Comparison of ENCODE assay signal across 9 mouse cellular contexts in the genomic region with DNA sequence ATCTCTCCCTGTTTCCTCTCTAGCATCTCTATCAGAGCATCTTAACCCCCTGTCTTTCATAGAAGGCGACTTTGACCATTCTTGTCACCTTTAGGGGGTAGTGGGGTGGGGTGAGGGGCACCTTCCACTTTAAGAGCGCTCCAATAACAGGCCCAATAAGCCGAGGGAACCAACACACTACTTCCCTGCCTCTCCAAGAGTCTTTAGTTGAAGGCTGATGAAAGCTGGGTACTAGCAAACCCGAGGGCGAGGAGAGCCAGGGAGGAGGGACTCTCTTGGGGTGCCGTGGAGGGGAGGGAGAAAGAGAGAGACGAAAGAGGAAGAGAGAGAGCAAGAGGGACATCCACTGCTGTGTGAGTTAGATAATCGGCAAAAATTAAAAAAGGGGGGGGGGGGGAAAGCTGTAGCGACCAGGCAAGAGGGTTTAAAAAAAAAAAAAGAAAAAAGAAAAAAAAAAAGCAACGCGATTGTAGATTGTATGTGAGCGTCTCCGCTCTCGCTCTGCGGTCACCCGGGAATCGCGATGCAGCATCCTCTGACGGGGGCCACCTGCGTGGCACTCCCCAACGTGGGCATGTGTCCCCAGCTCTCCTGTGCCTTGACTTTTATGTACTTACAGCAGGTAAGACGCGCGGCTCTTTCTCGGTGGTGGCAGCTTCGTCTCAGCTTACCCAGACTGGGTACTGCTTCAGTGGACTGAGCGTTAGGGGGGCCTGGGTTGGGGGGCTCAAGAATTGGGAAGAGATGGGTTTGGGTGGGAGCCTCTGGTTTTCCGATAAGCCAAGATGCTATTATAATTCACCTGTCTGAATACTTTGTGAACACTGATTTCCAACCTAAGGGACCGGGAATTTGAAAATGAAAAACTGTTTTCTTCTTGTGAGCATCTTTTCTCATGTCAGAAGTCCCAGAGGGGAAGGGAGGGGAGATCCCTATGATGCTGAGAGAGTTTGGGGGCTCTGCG.
A peak's percentile ranks its signal among the peaks of the same experiment; 100 is the strongest.
DNase-seq lines count a peak whose midpoint lies in the region; ATAC-seq and TF ChIP-seq lines count a peak whose summit lies in the region.
"Had no signal": no experiment of that assay in that cellular context is flagged by ENCODE, and none has a peak within 500 bp of the region (broad histone marks: within the 10 kb centered on the region; RNA-seq: fewer than 3 reads in every experiment).

No protein-coding gene starts in this region.

- H3K4me3 ChIP-seq in gastrocnemius, adult 2 months: peak overlapping the region; percentile 58
- no peak overlapping the region for H3K4me3 ChIP-seq in C2C12 (ENCODE audit: insufficient read depth, poor library complexity, severe bottlenecking)
- peak overlapping the region; percentile 52 for H3K4me3 ChIP-seq in forebrain, embryonic 10.5 days
- peak overlapping the region; percentile 7; the same call in 1 of the 2 replicates for H3K4me3 ChIP-seq in limb, embryonic 11.5 days (ENCODE audit: low read depth, low read length)
- H3K4me3 ChIP-seq in stomach, postnatal 0 days (ENCODE audit: low read depth, low read length): peak overlapping the region; percentile 8; the same call in 1 of the 2 replicates

- H3K79me2 ChIP-seq in C2C12 (ENCODE audit: control insufficient read depth, insufficient read depth): no peaks in the 10 kb centered on the region

- WGBS in forebrain, embryonic 10.5 days: under 1% methylated on average over 29 of the region's 30 CpGs
- WGBS in limb, embryonic 11.5 days: 2% methylated on average over 29 of the region's 30 CpGs
- WGBS in stomach, postnatal 0 days: 3% methylated on average over 29 of the region's 30 CpGs

- H3K4me2 ChIP-seq in limb, embryonic 11.5 days (ENCODE audit: low read depth, severe bottlenecking): peak overlapping the region; percentile 46
- H3K4me2 ChIP-seq in stomach, postnatal 0 days (replicated peaks; ENCODE audit: low read depth): peak overlapping the region; percentile 23; the same call in 1 of the 2 replicates

- TF ChIP-seq EP300 in stomach, postnatal 0 days (optimal IDR thresholded peaks at IDR 0.05): no peak

- ATAC-seq in limb, embryonic 11.5 days (ENCODE audit: insufficient number of reproducible peaks, low FRiP score, low TSS enrichment, low read depth): 0 out of 2 replicates have a peak, but pooled peaks have one; percentile 54
- ATAC-seq in stomach, postnatal 0 days (ENCODE audit: low FRiP score, low TSS enrichment): no peak

- no peaks in the 10 kb centered on the region for H3K36me3 ChIP-seq in C2C12 (ENCODE audit: control insufficient read depth, insufficient read depth)
- no peaks in the 10 kb centered on the region for H3K36me3 ChIP-seq in forebrain, embryonic 10.5 days (replicated peaks)
- H3K36me3 ChIP-seq in limb, embryonic 11.5 days (ENCODE audit: control insufficient read depth, insufficient read depth, low read length): no peaks in the 10 kb centered on the region
- H3K36me3 ChIP-seq in stomach, postnatal 0 days (ENCODE audit: control insufficient read depth, insufficient read depth, low read length): no peaks in the 10 kb centered on the region

- no peak for DNase-seq in gastrocnemius, adult 2 months
- no peak for DNase-seq in gastrocnemius, postnatal 14 days
- DNase-seq in forebrain, embryonic 10.5 days (ENCODE audit: extremely low spot score, low spot score): peak; percentile 19
- DNase-seq in limb, embryonic 11.5 days (ENCODE audit: low spot score): peak; percentile 30
- no peak for DNase-seq in stomach, postnatal 0 days (ENCODE audit: low spot score)
- no peak for DNase-seq in testis, postnatal 14 days (ENCODE audit: low spot score)
- no peak for DNase-seq in layer of hippocampus, postnatal 25 days (ENCODE audit: extremely low spot score in 1 of 2, low spot score in 1 of 2)

- intact Hi-C loops in gastrocnemius, adult 2 months (cut with DNase I): no loop called here
- intact Hi-C loops in gastrocnemius, postnatal 14 days (cut with DNase I; ENCODE audit: low total_unique reads): no loop called here

- no peak for TF ChIP-seq CTCF in gastrocnemius, adult 2 months (IDR thresholded peaks at IDR 0.05)
- no peak for TF ChIP-seq CTCF in C2C12 (IDR thresholded peaks at IDR 0.05; ENCODE audit: control insufficient read depth, insufficient read depth, insufficient read length)
- no peak for TF ChIP-seq CTCF in stomach, postnatal 0 days (IDR thresholded peaks at IDR 0.05; ENCODE audit: low read depth)

- H3K9me3 ChIP-seq in forebrain, embryonic 10.5 days: no peaks in the 10 kb centered on the region
- H3K9me3 ChIP-seq in limb, embryonic 11.5 days (ENCODE audit: control insufficient read depth, low read length): no peaks in the 10 kb centered on the region
- H3K9me3 ChIP-seq in stomach, postnatal 0 days (ENCODE audit: control insufficient read depth, low read length): no peaks in the 10 kb centered on the region

- H3K4me1 ChIP-seq in forebrain, embryonic 10.5 days: peaks cover 25% of the 10 kb centered on the region
- H3K4me1 ChIP-seq in limb, embryonic 11.5 days (ENCODE audit: control insufficient read depth, insufficient read depth, low read length): no peaks in the 10 kb centered on the region; the same call in 1 of the 2 replicates
- no peaks in the 10 kb centered on the region for H3K4me1 ChIP-seq in stomach, postnatal 0 days (replicated peaks; ENCODE audit: control insufficient read depth, insufficient read depth)

- H3K9ac ChIP-seq in limb, embryonic 11.5 days (ENCODE audit: low read length): no peak overlapping the region
- H3K9ac ChIP-seq in stomach, postnatal 0 days (ENCODE audit: low read length): no peak overlapping the region

- H3ac ChIP-seq in C2C12 (ENCODE audit: control insufficient read depth, insufficient read length, low read depth): peak overlapping the region; percentile 37

- no peaks in the 10 kb centered on the region for H3K79me3 ChIP-seq in C2C12 (ENCODE audit: low read depth)

- no peak overlapping the region for H3K27ac ChIP-seq in gastrocnemius, adult 2 months
- no peak overlapping the region for H3K27ac ChIP-seq in forebrain, embryonic 10.5 days
- H3K27ac ChIP-seq in limb, embryonic 11.5 days (replicated peaks; ENCODE audit: low read depth, low read length): no peak overlapping the region
- no peak overlapping the region for H3K27ac ChIP-seq in stomach, postnatal 0 days (replicated peaks)

- H3K27me3 ChIP-seq in C2C12 (ENCODE audit: control insufficient read depth, insufficient read depth, insufficient read length): no peaks in the 10 kb centered on the region
- H3K27me3 ChIP-seq in forebrain, embryonic 10.5 days (ENCODE audit: poor library complexity, severe bottlenecking): peaks cover 97% of the 10 kb centered on the region
- peaks cover 29% of the 10 kb centered on the region for H3K27me3 ChIP-seq in limb, embryonic 11.5 days (ENCODE audit: control insufficient read depth, insufficient read depth, low read length)
- H3K27me3 ChIP-seq in stomach, postnatal 0 days (ENCODE audit: control insufficient read depth, insufficient read depth, low read length): no peaks in the 10 kb centered on the region
- H3K27me3 ChIP-seq: CH12.LX had no signal

TF ChIP-seq in C2C12, 6 proteins besides CTCF, POLR2A, EP300 and RAD21:
- no peak for TF ChIP-seq CEBPB (IDR thresholded peaks at IDR 0.05; ENCODE audit: low read depth)
- no peak for TF ChIP-seq MYOD1 (IDR thresholded peaks at IDR 0.05; ENCODE audit: control insufficient read depth, insufficient read length, low read depth)
- no peak for TF ChIP-seq USF1 (IDR thresholded peaks at IDR 0.05; ENCODE audit: low read depth)
- no peak for TF ChIP-seq FOSL1 (IDR thresholded peaks at IDR 0.05; ENCODE audit: insufficient read depth, low read length, poor library complexity, severe bottlenecking)
- TF ChIP-seq MYOG (IDR thresholded peaks at IDR 0.05; ENCODE audit: control insufficient read depth, extremely low read depth, insufficient read length): no peak
- TF ChIP-seq MAX (IDR thresholded peaks at IDR 0.05): no peak
TF ChIP-seq in C2C12: peak in this region for 0.

Comparison
In these comparisons a context has a peak if more than half of its experiments do, and no peak if none do; other contexts are left out.
1. DNase-seq: peak in forebrain, embryonic 10.5 days (single experiment) and limb, embryonic 11.5 days (single experiment); none in gastrocnemius, adult 2 months (single experiment), gastrocnemius, postnatal 14 days (single experiment), stomach, postnatal 0 days (single experiment), testis, postnatal 14 days (single experiment) and layer of hippocampus, postnatal 25 days (0 of 2).